Mouse (Mus musculus) erythroblast, embryonic 14.5 days (primary cell): ENCODE results near the gene Strbp. TPM values are rescaled to one million over a fixed set of nuclear protein-coding genes. Genes with fewer than 3 reads are reported as not detected.

Experiments
- H3K27me3 ChIP-seq: 2 replicates; pipeline ENCODE4 v1.6.1; 2012; ENCODE audit warnings: inconsistent platforms; ENCODE audit not compliant: control insufficient read depth
- H3K36me3 ChIP-seq: 2 replicates; pipeline ENCODE4 v1.6.1; 2012; ENCODE audit warnings: mild to moderate bottlenecking, inconsistent platforms; ENCODE audit not compliant: control insufficient read depth
- H3K4me1 ChIP-seq: 2 replicates; pipeline ENCODE4 v1.6.1; 2012; ENCODE audit warnings: inconsistent platforms; ENCODE audit not compliant: control insufficient read depth
- H3K4me3 ChIP-seq: replicated peaks from 2 replicates; pipeline ENCODE3; 2012; ENCODE audit warnings: moderate library complexity, mild to moderate bottlenecking, inconsistent platforms
- H3K9me3 ChIP-seq: 2 replicates; pipeline ENCODE4 v1.6.1; 2012; ENCODE audit warnings: low read length, inconsistent platforms, mixed read lengths; ENCODE audit not compliant: control insufficient read depth
- GATA1 ChIP-seq: IDR thresholded peaks from 2 replicates; pipeline ENCODE4 v1.6.1; 2012; ENCODE audit warnings: low read length, inconsistent platforms, mixed read lengths
- TAL1 ChIP-seq: IDR thresholded peaks from 3 replicates; pipeline ENCODE4 v1.6.1; 2012; ENCODE audit warnings: low read length, inconsistent platforms, mixed read lengths
- polyA plus RNA-seq: library from polyadenylated mRNA; stranded (reverse); fragments of >175 nt; gene quantifications from 2 replicates; pipeline ENCODE4 v1.2.3, GENCODE M21; 2012

Gene Strbp
- polyA plus RNA-seq, 1 experiment: 0.72 TPM

DNA sequence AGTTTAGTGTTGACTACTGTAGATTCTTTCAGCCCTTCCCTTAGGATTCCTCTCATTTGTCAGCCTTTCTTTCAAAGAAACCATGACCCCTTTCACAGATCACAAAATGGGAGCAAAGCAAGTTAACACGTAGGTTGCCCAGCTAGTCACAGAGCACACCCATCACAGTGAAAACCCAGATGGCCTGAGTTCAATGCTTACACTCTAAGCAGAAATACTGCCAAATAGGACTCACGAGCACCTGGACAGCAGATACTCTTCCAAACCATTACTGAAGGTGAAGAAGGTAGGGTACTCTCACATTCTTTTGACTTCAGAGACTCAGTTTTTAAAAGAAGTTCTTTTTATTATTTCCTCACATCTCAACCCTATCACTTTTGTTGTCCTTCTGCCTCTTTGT lies 147.3 kb downstream of the Strbp start:
- no peak overlapping the region for H3K4me3 ChIP-seq
- H3K4me1 ChIP-seq: peaks cover 3% of the 10 kb centered on the region
- peaks cover 3% of the 10 kb centered on the region; the same call in 1 of the 2 replicates for H3K9me3 ChIP-seq
- peaks cover 66% of the 10 kb centered on the region for H3K36me3 ChIP-seq
- TF ChIP-seq GATA1: no peak
- no peak for TF ChIP-seq TAL1
- no peaks in the 10 kb centered on the region for H3K27me3 ChIP-seq

DNA sequence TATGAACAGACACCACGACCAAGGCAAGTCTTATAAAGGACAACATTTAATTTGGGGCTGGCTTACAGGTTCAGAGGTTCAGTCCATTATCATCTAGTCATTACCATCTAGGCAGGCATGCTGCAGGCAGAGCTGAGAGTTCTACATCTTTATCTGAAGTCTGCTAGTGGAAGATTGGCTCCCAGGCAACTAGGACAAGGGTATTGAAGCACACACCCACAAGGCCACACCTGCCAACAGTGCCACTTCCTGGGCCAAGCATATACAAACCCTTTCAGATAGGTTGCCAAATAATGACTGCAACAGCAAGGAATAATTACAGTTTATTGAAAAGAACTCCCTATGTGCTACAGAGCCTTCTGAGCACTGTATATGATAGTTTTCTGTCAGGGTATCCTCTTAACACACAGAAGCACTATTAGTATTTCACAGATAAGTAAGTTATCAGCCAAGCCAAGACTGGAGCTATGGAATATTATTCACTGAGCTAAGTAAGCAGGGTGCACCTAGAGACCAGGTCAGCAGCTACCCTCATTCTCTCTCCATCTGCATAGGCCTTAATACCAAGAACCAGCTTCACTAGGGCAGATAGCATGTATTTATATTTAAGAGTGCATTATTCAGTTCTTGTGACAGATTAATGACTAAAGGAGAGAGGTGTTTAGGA lies 154.2 kb downstream of the Strbp start:
- peaks cover 2% of the 10 kb centered on the region; the same call in 1 of the 2 replicates for H3K9me3 ChIP-seq
- no peaks in the 10 kb centered on the region for H3K27me3 ChIP-seq
- TF ChIP-seq TAL1 (peak; percentile 73), GATA1 (peak; percentile 94)
- H3K4me1 ChIP-seq: peaks cover 59% of the 10 kb centered on the region
- H3K36me3 ChIP-seq: peaks cover 50% of the 10 kb centered on the region
- H3K4me3 ChIP-seq: peak overlapping the region; percentile 21

DNA sequence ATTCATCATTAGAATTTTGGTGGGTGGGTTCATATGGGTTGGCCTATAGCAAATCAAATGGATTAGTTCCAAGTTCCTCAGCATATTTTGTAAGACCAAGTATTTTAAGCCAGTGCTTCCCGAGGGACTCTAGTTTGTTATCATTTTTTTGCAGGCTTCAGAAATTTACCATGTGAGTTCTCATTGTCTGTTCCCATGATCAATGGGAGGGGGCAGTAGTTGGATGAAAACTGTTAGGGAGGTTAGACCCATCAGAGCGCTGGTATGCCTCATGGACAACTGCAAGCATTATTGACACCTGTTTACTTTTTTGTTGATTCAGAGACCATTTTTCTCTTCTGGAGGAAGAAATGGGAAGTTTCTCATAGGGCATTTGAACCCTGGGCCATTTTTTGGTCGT lies 172.0 kb downstream of the Strbp start:
- peaks cover 10% of the 10 kb centered on the region for H3K36me3 ChIP-seq
- no peak for TF ChIP-seq TAL1
- no peak for TF ChIP-seq GATA1
- H3K27me3 ChIP-seq: no peaks in the 10 kb centered on the region
- no peak overlapping the region for H3K4me3 ChIP-seq
- no peaks in the 10 kb centered on the region for H3K9me3 ChIP-seq
- peaks cover 28% of the 10 kb centered on the region for H3K4me1 ChIP-seq

DNA sequence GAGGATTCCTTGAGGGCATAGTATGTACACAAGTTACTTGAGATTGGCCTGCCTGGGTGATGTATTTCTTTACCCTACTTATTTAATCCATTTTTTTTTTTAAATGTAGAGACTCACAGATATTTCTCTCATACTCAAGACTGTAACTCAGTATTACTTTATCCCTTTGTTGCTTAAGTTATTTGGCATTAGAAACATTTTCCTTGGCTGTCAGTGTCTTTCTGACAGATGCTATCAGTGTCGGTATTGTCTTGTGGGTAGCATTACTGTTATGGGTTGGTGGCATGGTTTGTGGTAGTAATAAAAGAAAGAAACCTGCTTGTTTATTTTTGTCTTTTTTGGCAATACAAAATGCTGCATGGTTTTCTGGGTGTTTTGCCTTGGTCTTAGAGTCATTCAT lies 172.9 kb downstream of the Strbp start:
- TF ChIP-seq TAL1: no peak
- no peak for TF ChIP-seq GATA1

DNA sequence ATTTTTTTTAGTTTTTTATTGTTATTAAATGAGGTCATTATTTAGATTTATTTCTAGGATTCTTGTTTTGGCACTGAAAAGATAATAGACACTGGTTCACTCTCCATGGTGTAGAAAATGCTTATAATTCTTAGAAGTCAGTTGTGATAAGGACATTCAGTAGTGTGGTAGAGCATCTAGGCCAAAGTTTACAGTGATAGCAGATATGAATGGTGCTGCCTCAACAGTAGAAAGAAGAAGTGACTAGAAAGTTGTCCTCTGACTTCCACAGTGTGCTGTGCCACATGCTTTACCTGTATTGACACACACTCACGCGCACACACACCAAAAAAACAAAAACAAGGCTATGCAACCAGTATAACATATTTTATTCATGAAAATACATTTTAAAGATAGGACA lies 174.3 kb downstream of the Strbp start:
- Histone ChIP-seq H3K4me3 (no peak overlapping the region), H3K4me1 (peaks cover 28% of the 10 kb centered on the region), H3K36me3 (peaks cover 6% of the 10 kb centered on the region), H3K9me3 (no peaks in the 10 kb centered on the region), H3K27me3 (no peaks in the 10 kb centered on the region)
- TF ChIP-seq TAL1: no peak
- TF ChIP-seq GATA1: no peak

More for the DNA sequence above, 172.9 kb downstream of the Strbp start:
- Histone ChIP-seq H3K4me3 (no peak overlapping the region), H3K36me3 (peaks cover 10% of the 10 kb centered on the region), H3K27me3 (no peaks in the 10 kb centered on the region), H3K9me3 (no peaks in the 10 kb centered on the region), H3K4me1 (peaks cover 28% of the 10 kb centered on the region)

DNA sequence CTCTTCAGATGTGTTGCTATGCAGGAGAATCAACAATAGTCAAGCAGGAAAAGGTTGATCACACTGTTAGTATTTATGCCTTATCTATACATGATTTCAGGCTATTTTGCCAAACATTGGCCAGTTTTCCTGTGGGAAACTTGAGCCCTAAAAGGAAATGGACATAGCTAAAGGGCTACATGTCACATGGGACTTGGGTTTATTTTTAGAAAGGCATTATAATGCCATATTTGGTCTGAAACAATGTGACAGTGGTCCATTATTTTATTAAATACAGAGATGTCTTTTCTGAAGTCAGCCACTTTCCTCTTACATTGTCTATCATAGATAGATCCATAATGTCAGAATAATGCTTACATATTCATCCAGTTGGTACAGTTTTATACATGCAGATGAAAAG lies 176.1 kb downstream of the Strbp start:
- peaks cover 28% of the 10 kb centered on the region for H3K4me1 ChIP-seq
- H3K9me3 ChIP-seq: no peaks in the 10 kb centered on the region
- no peaks in the 10 kb centered on the region for H3K36me3 ChIP-seq
- H3K27me3 ChIP-seq: no peaks in the 10 kb centered on the region
- TF ChIP-seq GATA1 (no peak), TAL1 (no peak)
- no peak overlapping the region for H3K4me3 ChIP-seq

DNA sequence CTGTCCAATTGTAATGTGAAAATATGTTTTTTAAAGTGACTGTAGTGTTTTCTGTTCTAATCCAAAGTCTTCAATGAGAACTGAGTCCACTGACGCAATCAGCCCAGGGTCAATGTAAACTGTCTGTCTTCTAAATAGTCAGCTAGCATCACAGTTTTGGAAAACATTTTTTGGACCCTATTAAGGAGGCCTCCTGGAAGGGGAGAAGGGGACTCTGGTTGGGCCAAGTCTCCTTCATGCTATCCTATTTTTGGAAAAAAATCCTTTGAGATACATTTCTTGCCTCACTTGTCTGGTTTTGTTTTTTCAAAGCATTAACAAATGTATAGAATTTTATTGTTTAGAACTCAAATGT lies 184.4 kb downstream of the Strbp start:
- Histone ChIP-seq H3K36me3 (peaks cover 15% of the 10 kb centered on the region), H3K27me3 (no peaks in the 10 kb centered on the region), H3K4me3 (no peak overlapping the region), H3K9me3 (no peaks in the 10 kb centered on the region), H3K4me1 (peaks cover 6% of the 10 kb centered on the region)
- TF ChIP-seq GATA1: no peak
- TF ChIP-seq TAL1: no peak

DNA sequence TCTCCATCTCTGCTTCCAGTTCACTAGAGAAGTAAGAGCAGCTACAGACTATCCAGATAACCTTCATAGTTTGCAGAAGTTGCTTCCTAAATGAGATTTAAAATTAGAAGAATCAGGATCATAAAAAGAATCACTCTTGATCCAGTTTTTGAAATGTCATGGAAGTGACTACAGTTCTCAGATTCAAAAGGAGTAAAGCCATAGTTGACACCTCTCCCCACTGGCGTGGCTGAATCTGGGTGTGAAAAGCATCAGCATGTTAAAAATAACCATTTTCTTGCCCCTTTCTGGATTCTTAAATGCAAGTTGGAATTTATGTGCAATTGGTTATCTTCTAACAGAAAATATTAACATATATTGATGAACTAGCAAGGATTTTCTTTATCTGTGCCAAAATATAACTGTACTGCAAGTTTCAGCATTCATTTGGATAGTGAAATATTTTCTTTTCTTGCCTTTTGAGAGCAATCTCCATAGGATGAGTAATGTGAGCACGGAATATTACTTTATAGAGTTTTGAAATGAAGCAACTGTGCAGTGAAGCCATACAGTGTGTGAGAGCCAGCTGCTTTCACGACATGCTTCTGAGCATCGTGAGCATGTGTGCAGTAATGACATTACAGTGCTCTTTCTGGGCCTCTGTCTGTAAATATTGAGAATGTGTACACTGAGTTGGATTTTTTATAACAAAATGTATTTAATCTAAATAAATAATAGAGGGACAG lies 184.9 kb downstream of the Strbp start:
- Histone ChIP-seq H3K4me3 (no peak overlapping the region), H3K36me3 (peaks cover 15% of the 10 kb centered on the region), H3K27me3 (no peaks in the 10 kb centered on the region), H3K4me1 (peaks cover 6% of the 10 kb centered on the region), H3K9me3 (no peaks in the 10 kb centered on the region)
- TF ChIP-seq TAL1 (no peak), GATA1 (no peak)

DNA sequence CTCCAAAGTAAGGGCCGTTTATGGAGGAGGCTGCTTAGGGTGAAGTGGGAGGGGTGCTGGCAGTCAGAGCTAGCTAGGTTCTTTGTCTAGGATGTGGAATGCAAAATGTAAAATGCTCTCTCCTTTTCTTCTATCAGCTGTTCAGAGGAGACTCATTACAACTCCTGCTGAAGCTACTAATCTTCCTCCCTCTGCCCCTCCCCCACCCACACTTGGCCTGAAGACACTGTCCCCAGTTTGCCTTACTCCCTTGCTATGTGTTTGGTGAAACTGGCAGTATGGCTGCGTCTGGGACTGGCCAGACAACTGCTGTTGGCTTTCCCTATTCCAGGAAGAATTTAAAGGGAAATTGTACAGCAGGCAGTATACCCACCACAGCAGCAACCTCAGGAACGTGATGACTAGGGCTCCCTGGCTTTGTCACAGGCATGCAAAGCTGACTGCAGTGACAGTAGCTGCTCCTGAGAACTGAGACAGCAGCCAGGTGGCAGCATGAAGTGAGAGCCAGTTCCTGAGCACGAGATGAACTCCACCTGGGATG lies 186.7 kb downstream of the Strbp start:
- Histone ChIP-seq H3K9me3 (no peaks in the 10 kb centered on the region), H3K27me3 (no peaks in the 10 kb centered on the region), H3K4me3 (no peak overlapping the region), H3K4me1 (peaks cover 6% of the 10 kb centered on the region), H3K36me3 (peaks cover 19% of the 10 kb centered on the region)
- no peak for TF ChIP-seq GATA1
- no peak for TF ChIP-seq TAL1
